Mouse (Mus musculus): ENCODE measurements around the gene Smim26. TPM values are rescaled to one million over a fixed set of nuclear protein-coding genes. Genes with fewer than 3 reads are reported as not detected.
A peak's percentile ranks its signal among the peaks of the same experiment; 100 is the strongest.

Gene Smim26
- total RNA-seq, 2 experiments from 2014 or later = 32.0 to 36.5 TPM

DNA sequence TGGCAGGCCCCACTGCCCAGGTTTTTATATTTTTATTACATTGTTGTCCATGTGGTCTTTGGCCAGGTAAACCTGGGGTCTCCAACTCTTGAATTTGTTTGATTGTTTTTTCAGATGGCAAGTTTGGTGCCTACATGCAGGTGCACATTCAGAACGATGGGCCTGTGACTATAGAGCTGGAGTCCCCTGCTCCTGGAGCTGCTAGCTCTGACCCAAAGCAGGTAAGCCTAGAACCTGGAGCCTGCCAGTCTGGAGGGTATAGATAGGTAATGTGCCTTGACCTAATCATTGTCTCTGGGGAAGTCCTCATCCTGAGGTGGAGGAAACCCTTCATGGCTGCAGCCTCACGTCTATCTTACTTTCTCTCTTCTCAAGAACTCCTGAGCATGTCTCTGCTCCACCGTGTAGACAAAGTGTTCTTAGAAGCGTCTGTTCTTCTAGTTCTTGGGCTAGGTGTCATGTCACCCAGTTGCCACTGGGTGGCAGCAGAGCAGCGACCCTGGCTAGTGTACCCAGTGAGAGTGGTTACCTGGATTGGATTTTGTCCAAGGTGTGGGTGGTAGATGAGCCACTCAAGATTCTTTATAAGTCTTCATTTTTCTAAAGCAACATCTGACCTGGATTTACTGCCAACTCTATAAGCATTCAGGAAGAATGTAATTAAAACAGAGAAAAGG is 41.9 kb downstream of the Smim26 start:
- peak in 1 of 2 experiments; percentile 43 for DNase-seq (ENCODE audit: low spot score in 2 of 2)

DNA sequence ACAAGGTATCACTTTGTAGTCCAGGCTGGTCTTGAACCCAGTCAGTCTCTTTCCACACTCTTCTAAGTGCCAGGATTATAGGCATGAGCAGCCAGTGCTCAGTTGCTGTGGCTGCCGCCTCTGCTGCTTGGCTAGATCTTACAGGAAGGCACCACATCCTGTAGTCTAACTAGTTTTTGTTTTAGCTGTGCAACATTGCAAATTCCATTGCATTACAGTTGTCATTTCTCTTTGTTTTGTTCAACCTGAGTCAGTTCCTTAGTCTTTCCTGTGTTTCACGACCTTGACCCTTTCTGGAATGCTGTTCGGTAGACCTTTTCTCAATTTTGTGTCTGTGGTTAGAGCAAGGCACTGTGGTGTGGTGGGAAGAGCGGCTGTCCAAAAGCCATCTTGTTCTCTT is 43.4 kb downstream of the Smim26 start:
- no peak for DNase-seq (ENCODE audit: low spot score in 2 of 2)

DNA sequence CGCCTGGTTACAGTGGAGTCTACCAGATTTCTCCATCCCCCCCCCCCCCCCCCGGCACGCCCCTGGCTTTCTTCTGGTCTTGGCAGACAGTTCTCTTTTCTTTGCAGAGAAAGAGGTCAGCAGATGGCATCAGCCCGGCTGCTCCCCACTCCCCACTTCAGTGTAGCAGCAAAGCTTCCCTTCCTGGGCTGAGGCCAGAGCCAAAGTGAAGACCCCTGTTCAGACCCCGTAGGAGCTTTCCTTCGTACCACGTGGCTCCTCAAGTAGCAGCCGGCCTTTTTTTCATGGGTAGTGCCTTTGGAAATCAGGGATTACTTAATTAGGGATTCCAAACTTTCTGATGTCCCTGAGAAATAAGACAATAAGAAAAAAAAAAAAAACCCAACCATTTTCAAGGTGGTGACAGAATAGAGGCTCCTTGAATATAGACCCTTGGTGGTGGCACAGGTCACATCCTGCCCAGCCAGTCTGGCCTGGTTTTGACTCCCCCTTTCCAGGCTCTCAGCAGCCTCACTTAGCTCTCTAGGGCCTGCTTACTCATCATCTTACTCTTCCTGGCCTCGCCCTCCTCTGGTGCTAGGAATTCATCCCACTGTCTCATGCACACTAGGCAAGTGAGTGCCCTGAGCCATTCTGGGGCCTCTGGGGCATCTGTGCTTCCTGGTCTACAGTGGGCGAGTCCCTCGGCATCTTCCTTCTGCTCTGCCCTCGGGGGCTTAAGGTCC is 44.0 kb downstream of the Smim26 start:
- no peak for DNase-seq (ENCODE audit: low spot score in 2 of 2)

DNA sequence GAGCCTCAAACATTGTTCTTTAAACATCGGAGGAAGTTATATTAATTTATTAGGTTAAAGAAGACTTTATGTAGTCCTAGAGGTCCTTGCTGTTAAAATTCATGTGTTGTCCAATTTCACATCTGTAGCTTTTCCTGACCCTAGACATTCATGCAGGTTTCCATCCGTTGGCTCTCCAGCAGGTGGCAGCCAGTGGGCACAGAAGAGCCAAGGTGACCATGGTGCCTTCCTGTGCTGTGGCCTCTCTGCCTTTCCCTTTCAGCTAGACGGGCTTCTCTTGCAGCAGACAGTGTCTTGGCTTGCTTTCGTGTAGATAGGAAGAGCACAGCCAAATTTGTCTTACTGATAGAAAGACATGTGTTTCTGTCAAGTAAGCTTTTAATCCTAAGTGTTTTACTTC is 44.9 kb downstream of the Smim26 start:
- DNase-seq (ENCODE audit: low spot score in 2 of 2) = no peak

DNA sequence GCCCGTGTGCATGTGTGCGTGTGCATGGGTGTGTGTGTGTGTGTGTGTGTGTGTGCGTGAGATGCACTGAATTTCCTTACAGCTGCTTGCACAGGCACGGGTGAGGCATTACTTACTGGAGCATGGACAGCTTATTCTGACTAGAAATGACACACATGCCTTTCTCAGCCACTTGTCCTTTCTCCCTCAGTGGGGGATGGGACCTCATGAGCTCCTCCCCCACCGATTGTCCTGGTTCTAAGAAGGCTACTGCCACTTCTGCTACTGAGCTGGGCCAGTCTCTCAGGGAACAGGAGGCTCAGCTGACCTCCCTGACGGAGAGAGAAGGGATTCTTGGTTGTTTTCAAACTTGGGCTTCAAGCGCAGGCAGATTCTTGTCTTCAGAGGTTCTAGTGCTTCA is 46.2 kb downstream of the Smim26 start:
- DNase-seq (ENCODE audit: low spot score in 2 of 2) = no peak

DNA sequence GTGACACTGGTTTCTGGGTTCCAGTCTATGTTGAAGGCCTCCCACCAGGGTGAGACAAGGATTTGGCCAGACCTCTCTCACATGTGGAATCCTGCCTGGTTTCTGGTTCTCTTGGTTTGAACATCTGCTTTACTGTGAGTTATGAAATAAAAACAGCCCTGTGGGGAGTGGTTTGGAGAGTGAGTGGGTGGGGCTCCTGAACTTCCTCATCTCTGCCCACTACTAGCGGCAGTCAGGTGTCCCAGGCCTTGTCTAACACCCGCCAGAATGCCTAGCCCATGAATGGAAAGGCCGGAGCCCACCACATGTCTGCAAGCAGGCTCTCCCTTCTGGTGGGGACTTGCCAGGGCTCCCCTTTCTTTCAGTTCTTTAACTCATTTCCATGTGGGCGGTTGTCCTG is 48.1 kb downstream of the Smim26 start:
- DNase-seq (ENCODE audit: low spot score in 2 of 2) = no peak

Small RNA genes within 50 kb of the gene (microRNA-seq; reads per million reads assigned to microRNA genes)
- not detected for gene Gm24823

Other genes with a start within 250 kb of the Smim26 start
- 10 to 100 TPM; 33.1 to 37.6 TPM for gene Kat14, start 225.1 kb upstream of the Smim26 start, total RNA-seq (2021)
- gene Pet117, start 225.1 kb upstream of the Smim26 start, total RNA-seq (2021) = 10 to 100 TPM in 1 of 2 experiments, 1 to 10 TPM in 1; 8.0 to 11.7 TPM
- 1 to 10 TPM in 1 of 2 experiments, under 1 TPM in 1; 0.70 to 2.1 TPM for gene Dzank1, start 66.6 kb upstream of the Smim26 start, total RNA-seq (2021)
- 10 to 100 TPM; 18.2 to 20.8 TPM for gene Polr3f, start 66.3 kb upstream of the Smim26 start, total RNA-seq (2021)
- gene Rbbp9, start 43.2 kb upstream of the Smim26 start, total RNA-seq (2021) = 10 to 100 TPM; 14.2 to 15.0 TPM
- 10 to 100 TPM; 24.3 to 31.2 TPM for gene Sec23b, start 37.8 kb upstream of the Smim26 start, total RNA-seq (2021)
- gene Dtd1, start 5.8 kb downstream of the Smim26 start, total RNA-seq (2021) = 10 to 100 TPM; 11.9 to 12.9 TPM
- not detected for gene Scp2d1, start 229.6 kb downstream of the Smim26 start, total RNA-seq (2021)